Mouse (Mus musculus): ENCODE data around the gene Cst11. TPM values are rescaled to one million over a fixed set of nuclear protein-coding genes. Genes with fewer than 3 reads are reported as not detected.
"Not testable (repeated sequence)": the region's sequence is repeated elsewhere in the genome, so short reads cannot be mapped to it uniquely, and the experiment has no call there.

Gene Cst11
- not detected in 2 replicates for total RNA-seq (2021)
- long read RNA-seq = 0 reads

DNA sequence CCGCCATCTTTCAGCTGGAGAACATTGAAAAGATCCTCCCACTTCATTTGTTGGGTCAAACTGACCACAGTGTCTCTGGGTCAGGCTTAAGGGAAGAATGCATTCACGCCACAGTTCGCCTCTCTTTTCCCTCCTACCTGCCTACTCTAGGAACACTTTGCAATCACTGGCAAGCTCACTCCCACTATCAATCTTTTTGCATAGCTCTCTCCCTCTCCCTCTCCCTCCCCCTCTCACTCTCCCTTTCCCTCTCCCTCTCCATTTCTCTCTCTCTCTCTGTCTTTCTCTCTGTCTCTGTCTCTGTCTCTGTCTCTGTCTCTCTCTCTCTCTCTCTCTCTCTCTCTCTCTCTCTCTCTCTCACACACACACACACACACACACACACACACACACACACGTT is at the start of gene Cst11:
Gene Cst11, minus strand, starts transcription at position 101 of the 400 bp plus-strand sequence.
- DNase-seq = not testable (repeated sequence)

DNA sequence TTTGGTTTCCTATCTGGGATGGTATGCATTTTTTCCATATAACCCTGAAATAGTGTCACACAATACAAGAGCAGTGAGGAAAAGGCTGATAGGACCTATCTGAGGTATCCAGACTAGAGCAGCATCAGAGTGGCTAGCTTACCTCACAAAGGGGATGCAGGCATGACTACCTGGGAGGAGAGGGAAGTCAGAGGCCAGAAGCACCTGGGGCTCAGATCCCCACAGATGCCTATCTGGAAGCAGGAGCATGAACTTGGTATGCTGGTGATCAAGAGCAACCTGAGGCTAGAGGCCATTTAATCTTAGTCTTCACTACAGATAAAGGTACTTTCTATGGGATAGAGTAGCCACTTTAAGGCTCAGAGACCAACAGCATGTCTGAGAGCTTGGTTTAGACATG is 48.6 kb upstream of the Cst11 start, which contains the start of gene Cst13:
Gene Cst13, plus strand, starts transcription at position 173 of the 400 bp plus-strand sequence.
- DNase-seq = no peak

DNA sequence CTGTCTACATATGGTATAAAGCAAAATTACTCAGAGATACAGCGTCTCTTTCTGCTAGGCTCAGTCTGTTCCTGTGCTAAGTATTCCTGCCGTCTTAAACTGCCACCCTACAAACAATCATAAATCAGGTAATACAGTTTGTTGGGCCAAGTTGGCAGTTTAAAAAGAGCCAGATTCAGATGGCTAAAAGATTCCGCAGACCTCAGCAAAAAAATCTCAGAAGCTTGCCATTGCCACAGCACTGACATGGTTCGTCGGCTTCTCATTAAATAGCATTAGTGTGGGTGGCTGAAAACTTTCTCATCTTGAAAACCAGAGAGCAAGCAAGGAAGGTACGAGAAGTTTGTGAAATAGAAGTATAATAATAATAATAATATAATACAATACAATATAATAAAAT is 35.4 kb upstream of the Cst11 start:
- DNase-seq = no peak

DNA sequence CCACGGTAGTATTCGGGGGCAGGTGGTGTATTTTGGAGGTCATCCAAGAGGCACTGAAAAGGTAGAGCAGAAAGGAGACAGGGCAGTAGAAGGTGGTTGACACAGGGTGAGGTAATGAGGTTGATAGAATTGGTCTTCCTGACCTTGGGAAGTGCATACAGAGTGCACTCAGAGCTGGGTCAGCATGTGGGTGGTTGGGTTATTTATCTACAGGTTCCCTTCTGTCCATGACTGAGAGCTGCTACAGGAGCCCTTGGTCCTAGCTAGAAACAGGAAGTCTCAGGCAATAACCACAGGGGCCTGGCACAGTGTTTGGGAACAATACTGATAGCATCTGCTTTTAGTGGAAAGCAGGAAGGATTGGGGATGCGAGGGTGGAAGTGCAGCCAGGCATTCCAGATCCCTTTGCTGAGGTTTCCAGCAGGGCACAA is 30.2 kb upstream of the Cst11 start:
- no peak for DNase-seq

DNA sequence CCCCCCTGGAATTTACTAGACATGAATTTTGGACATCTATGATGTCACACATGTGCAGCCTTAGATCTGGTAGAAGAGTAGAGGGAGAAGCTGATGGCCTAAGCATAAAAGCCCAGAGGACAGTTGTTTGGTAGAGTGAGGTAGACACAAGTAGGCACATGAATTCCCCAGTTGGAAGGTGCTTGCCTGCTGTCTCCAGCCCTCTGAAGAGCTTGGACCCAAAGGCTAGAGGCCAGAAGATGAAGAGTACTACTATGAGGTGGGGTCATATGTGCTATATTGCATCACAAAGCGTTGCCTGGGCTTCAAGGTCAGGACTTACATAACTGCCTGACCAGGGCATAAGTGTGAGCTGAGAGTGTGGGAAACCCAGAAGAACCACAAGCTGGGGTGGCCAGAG is 27.2 kb upstream of the Cst11 start, which contains the start of gene Cst8:
Gene Cst8, plus strand, starts transcription at position 301 of the 400 bp plus-strand sequence.
- no peak for DNase-seq

DNA sequence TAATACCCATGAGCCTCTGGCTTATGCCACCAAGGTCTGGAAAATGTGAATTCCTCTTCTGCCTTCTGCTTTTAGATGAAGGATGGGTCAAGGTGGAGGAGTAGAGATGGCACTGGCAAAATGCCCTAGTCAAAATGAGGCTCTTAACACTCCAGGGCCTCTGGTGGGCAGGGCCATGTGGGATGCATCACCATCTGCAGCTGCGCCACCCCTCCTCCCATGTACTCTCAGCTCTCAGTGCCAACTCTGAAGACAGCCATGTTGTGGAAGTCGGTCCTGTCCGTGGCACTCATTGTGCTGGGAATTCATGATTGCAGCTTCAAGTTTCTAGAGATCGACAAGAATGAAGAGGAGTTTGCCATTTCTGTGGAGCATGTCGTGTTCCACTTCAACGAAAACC is 17.8 kb upstream of the Cst11 start, which contains the start of gene Cst12:
Gene Cst12, plus strand, starts transcription at position 220 of the 400 bp plus-strand sequence.
- DNase-seq = no peak

DNA sequence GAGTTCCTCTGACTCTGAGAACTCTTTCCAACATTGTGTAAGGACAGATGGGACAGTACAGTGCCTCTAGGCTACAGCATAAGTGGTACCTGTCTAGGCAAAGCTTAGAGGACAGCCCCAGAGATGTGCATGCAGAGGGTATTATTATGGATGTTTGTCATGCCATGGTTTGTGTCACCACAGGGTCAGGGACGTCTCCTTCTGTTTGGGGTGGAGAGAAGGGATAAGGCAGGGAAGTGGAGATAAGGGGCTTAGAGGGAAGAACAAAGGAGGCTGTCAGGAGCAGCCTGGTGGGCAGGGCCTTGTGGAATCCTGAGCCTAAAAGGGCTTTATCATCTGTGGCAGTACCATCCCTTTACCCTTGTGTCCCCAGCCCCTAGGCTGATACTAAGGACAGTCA is 10.4 kb upstream of the Cst11 start, which contains the start of gene 8030411F24Rik:
Gene 8030411F24Rik, plus strand, starts transcription at position 301 of the 400 bp plus-strand sequence.
- no peak for DNase-seq

DNA sequence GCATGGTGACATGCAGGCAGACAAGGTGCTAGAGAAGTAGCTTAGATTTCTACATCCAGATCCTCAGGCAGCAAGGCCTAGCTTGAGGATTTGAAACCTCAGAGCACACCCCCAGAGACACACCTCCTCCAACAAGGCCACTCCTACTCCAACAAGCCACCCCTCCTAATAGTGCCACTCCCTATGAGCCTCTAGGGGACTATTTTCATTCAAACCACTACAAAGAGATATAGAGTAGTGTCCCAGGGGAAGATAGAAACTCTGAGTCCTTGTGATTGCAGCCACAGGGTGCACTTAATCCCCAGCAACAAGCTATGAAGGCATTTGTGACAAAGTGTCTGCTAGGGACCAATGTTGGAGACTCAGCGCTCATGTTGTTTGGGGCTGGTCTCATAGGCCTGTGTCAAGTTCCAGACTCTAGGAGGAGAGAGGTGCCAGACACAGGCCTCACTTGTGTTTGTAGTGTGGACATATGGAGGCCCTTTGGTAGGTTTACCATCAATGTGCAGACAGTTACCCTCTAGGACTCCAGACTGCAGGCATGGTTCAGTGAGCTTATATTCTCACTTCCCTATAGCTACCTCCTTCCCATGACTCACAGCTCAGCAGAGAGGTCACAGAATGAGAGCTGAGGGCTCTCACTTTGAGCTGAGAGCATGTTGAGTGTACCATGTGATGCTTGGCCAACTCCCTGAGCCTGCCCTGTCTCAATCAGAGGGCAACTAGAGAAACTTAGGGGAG is 7.5 kb downstream of the Cst11 start:
- no peak for DNase-seq

DNA sequence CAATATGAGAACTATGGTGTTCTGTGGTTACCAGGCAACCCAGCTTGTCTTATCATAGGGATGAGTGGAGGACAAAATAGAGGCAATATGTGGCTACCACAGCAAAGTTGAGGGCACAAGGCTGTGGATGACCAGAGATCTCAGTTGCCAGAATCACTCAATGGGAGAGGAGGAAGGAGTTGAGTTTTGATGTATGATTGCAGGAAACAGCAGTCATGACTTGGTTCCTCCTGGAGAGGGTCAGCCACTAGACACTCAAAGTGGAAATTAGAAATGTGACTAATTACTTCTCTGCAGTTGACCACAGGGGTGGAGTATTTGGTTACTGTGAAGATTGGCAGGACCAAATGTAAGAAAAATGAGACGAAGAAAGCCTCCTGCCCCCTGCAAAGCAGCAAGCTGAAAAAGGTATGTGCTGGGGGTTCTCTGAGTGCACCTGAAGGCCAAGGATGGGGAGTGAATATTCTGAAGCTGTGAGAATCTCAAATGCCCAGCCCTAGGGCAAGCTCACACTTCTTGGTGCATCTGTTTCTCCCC is 16.9 kb downstream of the Cst11 start:
- no peak for DNase-seq

DNA sequence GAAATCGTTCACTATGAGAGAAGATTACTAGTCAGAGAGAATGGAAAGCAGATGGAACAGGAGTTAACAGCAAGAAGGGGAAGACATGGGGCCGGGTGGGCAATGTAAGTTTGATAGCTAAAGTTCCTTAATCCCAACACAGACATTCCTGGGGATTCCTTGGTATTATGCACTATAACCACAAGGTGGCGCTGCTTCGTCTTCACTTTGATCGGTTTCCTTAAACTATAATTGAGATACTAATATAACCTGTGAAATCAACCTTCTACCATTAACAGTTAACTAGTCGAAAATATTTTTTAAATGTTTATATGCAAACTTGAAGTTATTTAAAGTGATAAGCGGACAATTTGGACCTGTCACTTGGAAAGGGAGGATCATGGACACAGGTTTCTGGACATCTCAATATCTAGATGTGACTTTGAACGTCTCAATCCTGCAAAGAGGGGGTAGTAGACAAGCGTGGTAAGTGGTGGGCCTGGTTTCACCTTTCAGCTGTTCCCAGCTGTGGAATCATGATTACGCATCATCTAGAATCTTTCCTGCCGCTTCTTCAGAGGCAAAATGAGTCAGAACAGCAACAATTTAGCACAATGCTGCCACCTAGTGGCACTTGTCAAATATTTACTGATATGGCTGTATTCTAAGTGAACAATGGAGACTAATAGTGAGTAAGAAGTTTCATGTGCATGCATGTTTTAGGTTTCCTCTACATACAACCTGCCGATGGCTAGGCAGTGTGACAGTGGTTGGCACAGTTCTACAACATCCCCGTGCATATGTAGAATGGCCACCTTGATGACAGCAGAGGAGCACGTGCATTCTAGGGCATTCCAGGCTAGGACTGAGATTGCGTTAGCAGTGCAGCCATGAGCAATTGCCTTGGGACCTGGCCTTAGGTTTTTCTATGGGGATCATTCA is 19.1 kb downstream of the Cst11 start:
- peak; percentile 47 for DNase-seq

DNA sequence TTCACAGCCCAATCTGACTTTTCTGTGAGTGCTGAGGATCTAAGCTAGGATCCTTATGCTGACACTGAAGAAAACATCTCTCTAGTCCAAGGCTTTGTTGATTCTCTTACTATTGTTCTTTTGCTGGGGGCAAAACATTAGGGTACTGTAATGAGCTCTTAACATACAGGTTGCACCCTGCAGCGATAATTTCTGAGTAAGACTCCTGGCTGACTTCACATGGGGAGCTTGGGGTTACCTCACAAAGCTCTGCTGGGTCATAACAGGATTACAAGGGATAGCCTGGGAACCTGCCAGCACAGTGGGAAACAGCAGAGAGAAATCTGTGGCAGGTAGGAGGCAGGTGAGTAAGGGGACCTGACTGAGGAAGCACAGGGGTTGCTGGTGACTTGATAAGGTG is 21.2 kb downstream of the Cst11 start, which contains the start of gene Cstl1:
Gene Cstl1, plus strand, starts transcription at position 301 of the 400 bp plus-strand sequence.
- no peak for DNase-seq

DNA sequence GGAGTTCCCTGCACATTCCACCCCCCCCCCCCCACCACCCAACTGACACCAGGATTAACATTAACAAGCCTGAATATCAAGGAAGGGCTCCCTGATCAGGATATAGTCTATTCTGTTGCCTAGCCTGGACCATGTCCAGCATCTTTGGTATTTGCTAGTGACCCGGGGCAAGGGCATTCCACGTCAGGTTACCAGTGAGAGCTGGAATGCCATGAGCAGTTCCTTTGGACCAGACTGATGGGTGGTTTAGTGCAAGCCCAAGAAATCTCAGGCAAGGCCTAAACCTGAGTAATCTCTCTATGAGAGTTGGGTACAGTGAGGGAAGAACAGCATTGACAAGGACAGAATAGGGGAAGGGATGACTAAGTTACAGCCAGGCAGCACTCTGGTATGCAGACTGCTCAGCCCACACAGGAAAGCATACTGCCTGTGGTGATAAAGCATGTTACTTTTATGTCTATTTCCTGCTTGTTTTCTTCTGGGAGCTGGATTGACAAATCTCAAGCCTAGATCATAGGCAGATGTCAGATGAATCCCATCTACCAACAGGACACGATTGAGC is 27.4 kb downstream of the Cst11 start:
- DNase-seq = no peak

DNA sequence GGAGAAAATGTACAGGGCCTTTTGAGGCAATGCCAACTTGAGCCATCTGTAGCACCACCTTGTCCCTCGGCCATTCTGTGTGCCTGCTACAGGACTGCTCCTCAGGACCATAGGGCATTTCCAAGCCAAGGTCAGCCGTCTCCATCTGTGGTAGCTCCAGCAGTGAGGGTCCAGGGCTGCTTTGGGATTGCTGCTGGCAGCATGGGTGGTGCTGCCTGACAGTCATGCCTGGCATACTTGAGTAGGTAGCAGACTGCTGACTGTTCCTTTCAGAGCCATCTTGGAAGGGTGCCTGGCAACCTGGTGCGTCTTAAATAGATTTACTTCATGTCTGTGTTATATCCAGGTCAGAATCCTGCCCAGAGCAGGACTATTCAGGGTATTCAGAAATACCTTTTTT is 28.3 kb downstream of the Cst11 start:
- no peak for DNase-seq

DNA sequence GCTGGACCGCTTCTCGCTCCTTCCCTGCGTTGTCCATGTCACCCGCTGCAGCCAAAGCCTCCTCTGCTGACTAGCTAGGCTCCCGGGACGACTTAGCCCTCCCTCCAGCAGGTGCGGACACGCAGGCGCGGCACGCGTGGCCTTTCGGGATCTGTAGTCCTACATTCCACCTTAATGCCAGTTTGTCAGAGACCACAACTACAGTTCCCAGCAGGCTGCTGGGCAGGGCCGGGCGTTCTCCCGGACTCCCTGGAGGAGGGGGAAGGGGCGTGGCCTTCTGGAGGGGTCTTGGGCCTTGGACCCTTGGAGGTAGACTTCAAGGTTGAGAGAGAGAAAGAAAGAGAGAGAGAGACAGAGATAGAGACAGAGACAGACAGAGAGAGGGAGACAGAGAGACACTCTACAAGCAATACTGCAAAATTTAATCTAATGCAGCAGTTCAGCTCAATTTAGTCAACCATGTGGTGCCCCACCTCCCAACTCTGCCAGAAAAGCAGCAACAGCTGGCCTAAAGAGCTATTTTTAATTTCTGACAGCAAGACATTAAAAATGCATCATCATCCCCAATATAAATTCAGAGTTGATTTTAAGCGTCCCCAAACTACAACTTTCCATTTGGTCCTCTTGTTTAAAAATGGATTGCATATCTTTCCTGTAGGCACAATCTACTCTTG is 38.8 kb downstream of the Cst11 start, which contains the start of gene Napb:
Gene Napb, minus strand, starts transcription at position 141 of the 674 bp plus-strand sequence.
- DNase-seq = peak; percentile 94

DNA sequence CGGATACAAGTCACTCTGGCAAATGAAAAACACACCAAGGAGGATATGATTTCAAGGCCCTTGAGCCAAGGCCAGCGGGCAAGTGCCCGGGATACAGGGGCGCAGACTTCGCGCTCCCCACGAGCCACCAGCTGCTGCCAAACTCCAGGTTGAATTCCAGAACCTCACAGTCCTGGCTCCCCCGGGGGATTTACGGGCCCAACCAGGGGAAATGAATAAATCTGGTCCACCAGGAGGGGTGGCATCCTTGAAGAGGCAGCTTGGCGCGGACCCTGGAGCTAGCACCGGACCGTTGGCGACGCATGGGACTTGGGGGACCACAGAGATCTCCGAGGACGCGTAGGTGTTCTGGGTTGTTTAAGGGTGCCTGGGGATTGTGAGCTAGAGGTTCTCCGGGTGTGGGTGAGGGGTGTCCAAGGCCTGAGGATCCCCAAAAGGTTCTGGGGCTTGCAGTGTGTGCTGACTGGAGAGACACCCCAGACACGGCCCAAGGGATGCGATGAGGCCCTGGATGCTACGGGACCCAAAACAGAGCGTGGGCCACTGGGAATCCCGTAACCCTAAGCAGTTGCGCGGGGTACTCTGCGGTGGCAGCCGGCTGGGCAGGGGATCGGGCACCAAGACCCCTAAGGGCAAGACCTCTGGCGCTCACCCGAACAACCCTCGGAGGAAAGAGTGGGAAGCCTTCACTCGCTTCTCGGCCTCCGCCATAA is 39.5 kb downstream of the Cst11 start:
- DNase-seq = peak; percentile 55

DNA sequence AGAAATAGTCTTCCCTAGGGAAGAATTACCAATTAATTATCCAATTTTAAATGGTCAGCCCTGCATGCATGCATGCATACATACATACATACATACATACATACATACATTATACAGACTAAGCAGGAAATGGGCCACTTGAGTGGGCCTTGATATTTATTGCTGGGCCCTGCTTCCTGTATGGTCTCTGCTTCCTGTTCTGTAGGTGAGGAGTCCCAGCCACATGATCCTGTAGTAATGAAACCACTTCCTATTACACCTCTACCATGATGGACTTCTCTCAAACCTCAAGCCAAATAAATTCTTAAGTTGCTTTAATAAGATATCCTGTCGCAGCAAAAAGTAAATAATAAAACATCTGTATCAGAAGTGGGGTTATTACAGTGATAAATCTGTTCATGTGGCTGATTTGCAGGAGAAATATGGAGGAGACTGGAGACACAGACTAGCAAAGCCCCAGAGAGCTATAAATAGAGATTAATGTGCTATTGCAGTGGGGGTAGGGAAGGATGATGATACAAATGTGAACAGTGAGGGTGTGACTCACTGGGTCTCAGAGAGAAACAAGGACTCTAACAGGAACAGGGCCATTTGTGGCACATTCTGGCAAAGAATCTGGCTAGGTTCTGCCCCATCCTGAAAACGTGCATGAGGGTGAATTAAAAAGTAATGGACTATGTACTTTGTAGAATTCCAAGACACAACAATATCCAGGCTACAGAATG is 51.9 kb downstream of the Cst11 start:
- no peak for DNase-seq
